Mouse (Mus musculus) liver, postnatal 0 days (tissue): ENCODE measurements at regions not wholly inside any gene's neighbourhood (a gene's known extent, or its start where the extent isn't known, plus 50 kb on each side); places are given as distances from the start of the nearest gene placed in this dataset.

Source experiments
- CTCF ChIP-seq: sonication (generic); IDR thresholded peaks from 2 replicates; pipeline ENCODE4 v1.5.1; 2016; ENCODE audit warnings: antibody characterized with exemption, low read depth
- EP300 ChIP-seq: IDR thresholded peaks from 2 replicates; pipeline ENCODE4 v1.6.1; 2016; ENCODE audit warnings: antibody characterized with exemption, low read depth, mild to moderate bottlenecking

- no peak for TF ChIP-seq CTCF
- TF ChIP-seq EP300, result no peak
Observed at GRCm38 (mm10) chr13:83046571-83047123, 457.2 kb upstream of the Mef2c start.
